Mouse (Mus musculus): ENCODE results near the gene Usf2. TPM values are rescaled to one million over a fixed set of nuclear protein-coding genes. Genes with fewer than 3 reads are reported as not detected.

The Usf2 gene
- polyA plus RNA-seq, 1 experiment, result 288 TPM

- no peak for DNase-seq
- Histone ChIP-seq H3K36me3 (ENCODE audit: control insufficient read depth, insufficient read depth, low read length) (no peaks in the 10 kb centered on the region), H3K27ac (ENCODE audit: control insufficient read depth, insufficient read depth, low read length) (no peak overlapping the region), H3K4me3 (ENCODE audit: control insufficient read depth, insufficient read depth, low read length) (no peak overlapping the region), H3K27me3 (ENCODE audit: control insufficient read depth, insufficient read depth, low read length) (no peaks in the 10 kb centered on the region; the same call in 1 of the 2 replicates), H3K4me1 (replicated peaks; ENCODE audit: control insufficient read depth, insufficient read depth, low read length) (peaks cover 14% of the 10 kb centered on the region)
- 16% methylated on average over 26 of the region's 26 CpGs for WGBS
- TF ChIP-seq CTCF (IDR thresholded peaks at IDR 0.05; ENCODE audit: borderline replicate concordance, control insufficient read depth, extremely low read depth, insufficient read depth, low read length, poor library complexity) (no peak), POLR2A (IDR thresholded peaks at IDR 0.05; ENCODE audit: control insufficient read depth, extremely low read depth, insufficient read depth, low read length, poor library complexity) (no peak)
These were observed 48.2 kb downstream of the Usf2 start for GRCm38 (mm10) chr7:30908277-30908991.

- Histone ChIP-seq H3K36me3 (ENCODE audit: control insufficient read depth, insufficient read depth, low read length) (no peaks in the 10 kb centered on the region), H3K27me3 (ENCODE audit: control insufficient read depth, insufficient read depth, low read length) (no peaks in the 10 kb centered on the region; the same call in 1 of the 2 replicates), H3K4me3 (ENCODE audit: control insufficient read depth, insufficient read depth, low read length) (no peak overlapping the region), H3K27ac (ENCODE audit: control insufficient read depth, insufficient read depth, low read length) (no peak overlapping the region), H3K4me1 (replicated peaks; ENCODE audit: control insufficient read depth, insufficient read depth, low read length) (peaks cover 3% of the 10 kb centered on the region)
- peak; percentile 9 for DNase-seq
- TF ChIP-seq CTCF (IDR thresholded peaks at IDR 0.05; ENCODE audit: borderline replicate concordance, control insufficient read depth, extremely low read depth, insufficient read depth, low read length, poor library complexity) (no peak), POLR2A (IDR thresholded peaks at IDR 0.05; ENCODE audit: control insufficient read depth, extremely low read depth, insufficient read depth, low read length, poor library complexity) (no peak)
- 32% methylated on average over 4 of the region's 4 CpGs for WGBS
These were observed 52.6 kb downstream of the Usf2 start for GRCm38 (mm10) chr7:30904042-30904441.

Other genes starting within 250 kb of the Usf2 start
- 2.7 and 3.8 TPM in 2 replicates for gene Atp4a, start 244.6 kb downstream of the Usf2 start, polyA plus RNA-seq (2012; rRNA removed)
- gene Tmem147, start 227.3 kb downstream of the Usf2 start, polyA plus RNA-seq (2012; rRNA removed), result 161 and 204 TPM in 2 replicates
- 0.11 and 1.1 TPM in 2 replicates for gene Gapdhs, start 213.1 kb downstream of the Usf2 start, polyA plus RNA-seq (2012; rRNA removed)
- 3.4 and 4.1 TPM in 2 replicates for gene Sbsn, start 205.3 kb downstream of the Usf2 start, polyA plus RNA-seq (2012; rRNA removed)
- gene Dmkn, start 193.0 kb downstream of the Usf2 start, polyA plus RNA-seq (2012; rRNA removed), result 26.3 and 35.6 TPM in 2 replicates
- gene Krtdap, start 168.9 kb downstream of the Usf2 start, polyA plus RNA-seq (2012; rRNA removed), result 11.9 and 18.3 TPM in 2 replicates
- 3.2 and 3.5 TPM in 2 replicates for gene Ffar2, start 133.0 kb downstream of the Usf2 start, polyA plus RNA-seq (2012; rRNA removed)
- gene Ffar3, start 100.6 kb downstream of the Usf2 start, polyA plus RNA-seq (2012; rRNA removed), result 0.13 TPM in 1 of 2 replicates, not detected in the other
- 0.50 and 0.60 TPM in 2 replicates for gene Ffar1, start 95.2 kb downstream of the Usf2 start, polyA plus RNA-seq (2012; rRNA removed)
- 8.5 and 8.9 TPM in 2 replicates for gene Cd22, start 76.5 kb downstream of the Usf2 start, polyA plus RNA-seq (2012; rRNA removed)
- 1.8 and 2.0 TPM in 2 replicates for gene Mag, start 41.9 kb downstream of the Usf2 start, polyA plus RNA-seq (2012; rRNA removed)
- gene Hamp2, start 32.1 kb downstream of the Usf2 start, polyA plus RNA-seq (2012; rRNA removed), result 2.2 and 12.5 TPM in 2 replicates
- 23.6 and 33.1 TPM in 2 replicates for gene Hamp, start 12.8 kb downstream of the Usf2 start, polyA plus RNA-seq (2012; rRNA removed)
- 27.6 and 34.6 TPM in 2 replicates for gene Lsr, start 16.7 kb upstream of the Usf2 start, polyA plus RNA-seq (2012; rRNA removed)
- 1.00 and 1.2 TPM in 2 replicates for gene Fam187b, start 17.0 kb upstream of the Usf2 start, polyA plus RNA-seq (2012; rRNA removed)
- 247 and 283 TPM in 2 replicates for gene Fxyd5, start 85.7 kb upstream of the Usf2 start, polyA plus RNA-seq (2012; rRNA removed)
- gene Fxyd7, start 94.7 kb upstream of the Usf2 start, polyA plus RNA-seq (2012; rRNA removed), result 1.4 and 2.2 TPM in 2 replicates
- gene Fxyd1, start 100.4 kb upstream of the Usf2 start, polyA plus RNA-seq (2012; rRNA removed), result 46.4 and 107 TPM in 2 replicates
- gene Lgi4, start 102.5 kb upstream of the Usf2 start, polyA plus RNA-seq (2012; rRNA removed), result 1.1 and 1.8 TPM in 2 replicates
- gene Fxyd3, start 119.9 kb upstream of the Usf2 start, polyA plus RNA-seq (2012; rRNA removed), result 23.5 and 34.7 TPM in 2 replicates
- 7.0 and 8.2 TPM in 2 replicates for gene Hpn, start 158.5 kb upstream of the Usf2 start, polyA plus RNA-seq (2012; rRNA removed)
- 18.7 and 21.2 TPM in 2 replicates for gene Scn1b, start 170.2 kb upstream of the Usf2 start, polyA plus RNA-seq (2012; rRNA removed)
- gene Gramd1a, start 199.1 kb upstream of the Usf2 start, polyA plus RNA-seq (2012; rRNA removed), result 681 and 790 TPM in 2 replicates

Measured in thymus, adult 2 months (tissue).